Mouse (Mus musculus): Measurements from ENCODE around the gene Lcn5. TPM values are rescaled to one million over a fixed set of nuclear protein-coding genes. Genes with fewer than 3 reads are reported as not detected.

Gene Lcn5
- polyA plus RNA-seq (2016; fragmentation: Nextera tagmentation; extraction: Ambion mirVana): not detected in 2 replicates

DNA sequence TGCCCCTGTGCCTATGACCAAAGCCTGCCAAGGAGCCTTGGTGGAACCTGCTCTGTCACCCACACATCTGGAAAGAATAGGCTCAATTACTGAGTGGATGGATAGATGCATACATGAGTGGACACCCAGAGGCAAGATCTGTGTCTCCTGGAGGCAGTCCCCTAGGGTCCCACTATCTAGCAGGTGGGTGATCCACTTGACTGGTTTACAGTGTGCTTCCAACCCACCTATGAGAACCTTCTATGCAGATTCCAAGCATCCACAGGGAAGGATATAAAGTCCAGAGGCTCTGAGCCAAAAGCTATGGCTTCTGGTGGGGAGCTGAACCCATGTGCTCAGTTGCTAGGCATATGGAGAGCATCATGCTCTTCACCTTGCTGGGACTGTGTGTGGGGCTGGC lies at the start of gene Lcn5:
Lcn5 (plus strand) TSS at position 301 of the 400 bp plus-strand sequence.
- Histone ChIP-seq H3K9me3 (replicated peaks) (no peaks in the 10 kb centered on the region), H3K27ac (no peak within 1 kb of the TSS), H3K36me3 (no peaks in the 10 kb centered on the region), H3K4me3 (no peak within 1 kb of the TSS), H3K27me3 (ENCODE audit: low read depth, poor library complexity, severe bottlenecking) (no peaks in the 10 kb centered on the region), H3K4me1 (no peaks in the 10 kb centered on the region)
- DNase-seq (ENCODE audit: low spot score): no peak

- peaks cover 16% of the 10 kb centered on the region for H3K36me3 ChIP-seq
- H3K4me1 ChIP-seq: peaks cover 19% of the 10 kb centered on the region
- H3K9me3 ChIP-seq (replicated peaks): no peaks in the 10 kb centered on the region
- H3K27ac ChIP-seq: peak overlapping the region; percentile 98
- DNase-seq (ENCODE audit: low spot score): no peak
- WGBS: 64% methylated on average over 10 of the region's 10 CpGs
- H3K4me3 ChIP-seq: peak overlapping the region; percentile 98
- peaks cover 41% of the 10 kb centered on the region; the same call in 1 of the 2 replicates for H3K27me3 ChIP-seq (ENCODE audit: low read depth, poor library complexity, severe bottlenecking)
Measured at GRCm38 (mm10) chr2:25608671-25609070, 49.1 kb upstream of the Lcn5 start.

- Histone ChIP-seq H3K36me3 (no peaks in the 10 kb centered on the region), H3K27ac (no peak overlapping the region), H3K4me1 (peaks cover 13% of the 10 kb centered on the region), H3K4me3 (peak overlapping the region; percentile 28; the same call in 1 of the 2 replicates), H3K27me3 (ENCODE audit: low read depth, poor library complexity, severe bottlenecking) (peaks cover 75% of the 10 kb centered on the region), H3K9me3 (replicated peaks) (no peaks in the 10 kb centered on the region)
- 18% methylated on average over 22 of the region's 22 CpGs for WGBS
- DNase-seq (ENCODE audit: low spot score): peak; percentile 33
Measured at GRCm38 (mm10) chr2:25616398-25616797, 41.4 kb upstream of the Lcn5 start.

DNA sequence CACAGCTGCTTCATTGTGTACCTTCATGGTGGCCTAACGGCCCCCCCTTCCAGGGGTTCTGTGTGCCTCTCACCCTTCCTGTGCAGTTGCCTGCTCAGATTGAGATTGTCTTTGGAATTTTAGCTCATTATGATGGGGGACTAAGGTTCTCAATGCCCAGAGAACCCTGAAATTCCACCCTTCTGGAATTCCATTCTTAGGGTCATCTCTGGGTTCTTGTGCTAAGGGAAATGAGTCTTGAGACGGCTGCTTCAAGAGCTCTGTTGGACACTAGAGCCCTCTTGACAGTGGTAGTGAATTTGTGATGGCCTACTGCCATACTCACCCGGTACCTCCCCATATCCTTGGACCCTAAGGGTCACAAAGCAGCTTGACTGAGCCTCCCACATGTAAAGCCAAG lies 40.2 kb upstream of the Lcn5 start, which contains the start of gene Ccdc183:
Ccdc183 (minus strand) TSS at position 101 of the 400 bp plus-strand sequence.
- no peaks in the 10 kb centered on the region for H3K9me3 ChIP-seq (replicated peaks)
- DNase-seq (ENCODE audit: low spot score): no peak
- no peak within 1 kb of the TSS for H3K27ac ChIP-seq
- no peaks in the 10 kb centered on the region for H3K36me3 ChIP-seq
- peaks cover 21% of the 10 kb centered on the region for H3K4me1 ChIP-seq
- no peak within 1 kb of the TSS for H3K4me3 ChIP-seq
- WGBS: 76% methylated on average over 3 of the region's 3 CpGs
- peaks cover 65% of the 10 kb centered on the region for H3K27me3 ChIP-seq (ENCODE audit: low read depth, poor library complexity, severe bottlenecking)

DNA sequence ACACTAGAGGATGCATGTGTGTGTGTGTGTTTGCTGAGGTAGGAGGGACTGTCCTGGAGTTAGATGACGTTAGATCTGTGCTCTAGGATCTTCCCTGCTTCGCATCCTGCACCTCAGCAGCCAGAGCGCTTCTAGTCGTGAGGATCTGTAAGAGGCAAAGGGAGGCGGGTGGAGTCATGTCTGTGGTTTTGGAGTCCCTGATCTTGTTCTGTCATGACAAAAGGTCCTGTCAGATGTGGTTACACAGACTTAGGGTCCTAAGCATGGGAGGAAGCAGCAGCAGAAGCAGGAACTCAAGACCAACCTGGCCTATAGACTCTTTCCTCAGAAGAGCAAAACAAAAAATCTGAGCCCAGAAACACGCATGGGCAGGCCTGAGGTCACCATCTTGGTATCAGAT lies 37.4 kb upstream of the Lcn5 start:
- H3K36me3 ChIP-seq: no peaks in the 10 kb centered on the region
- peaks cover 21% of the 10 kb centered on the region for H3K4me1 ChIP-seq
- WGBS: 86% methylated on average over 6 of the region's 6 CpGs
- H3K27ac ChIP-seq: no peak overlapping the region
- no peak overlapping the region for H3K4me3 ChIP-seq
- DNase-seq (ENCODE audit: low spot score): no peak
- H3K27me3 ChIP-seq (ENCODE audit: low read depth, poor library complexity, severe bottlenecking): peaks cover 37% of the 10 kb centered on the region
- H3K9me3 ChIP-seq (replicated peaks): no peaks in the 10 kb centered on the region

DNA sequence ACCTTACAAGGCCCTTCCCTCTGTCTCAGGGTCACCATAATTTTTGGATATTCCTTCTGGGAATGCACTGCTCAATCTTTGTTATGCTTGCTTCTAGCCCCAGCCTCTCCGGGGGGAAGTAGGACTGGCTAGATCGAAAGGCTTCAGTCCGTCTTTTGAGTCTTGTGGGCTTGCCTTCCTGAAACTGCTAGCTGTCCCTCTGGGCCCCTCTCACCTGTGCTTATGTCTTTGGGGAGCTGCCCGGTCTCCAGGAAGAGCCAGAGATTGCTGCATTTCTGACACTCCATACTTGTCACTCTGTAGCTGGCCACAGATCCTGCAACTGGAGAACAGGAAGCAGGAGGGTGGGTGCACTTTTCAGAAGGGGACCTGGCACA lies 36.9 kb upstream of the Lcn5 start:
- Histone ChIP-seq H3K4me3 (peak overlapping the region; percentile 59; the same call in 1 of the 2 replicates), H3K4me1 (peaks cover 21% of the 10 kb centered on the region), H3K9me3 (replicated peaks) (no peaks in the 10 kb centered on the region), H3K36me3 (no peaks in the 10 kb centered on the region), H3K27ac (no peak overlapping the region), H3K27me3 (ENCODE audit: low read depth, poor library complexity, severe bottlenecking) (peaks cover 32% of the 10 kb centered on the region)
- DNase-seq (ENCODE audit: low spot score): no peak
- 89% methylated on average over 4 of the region's 4 CpGs for WGBS

- Histone ChIP-seq H3K4me1 (peaks cover 16% of the 10 kb centered on the region), H3K36me3 (no peaks in the 10 kb centered on the region), H3K9me3 (replicated peaks) (no peaks in the 10 kb centered on the region), H3K27ac (peak within 1 kb of the TSS; percentile 80), H3K4me3 (peak within 1 kb of the TSS; percentile 59), H3K27me3 (ENCODE audit: low read depth, poor library complexity, severe bottlenecking) (peaks cover 25% of the 10 kb centered on the region)
- WGBS: 6% methylated on average over 34 of the region's 34 CpGs
- DNase-seq (ENCODE audit: low spot score): peak; percentile 86
Measured at GRCm38 (mm10) chr2:25621229-25622200, 36.2 kb upstream of the Lcn5 start, which contains the start of gene Tmem141. TSS of gene Tmem141 (minus strand) at chr2:25622005.

DNA sequence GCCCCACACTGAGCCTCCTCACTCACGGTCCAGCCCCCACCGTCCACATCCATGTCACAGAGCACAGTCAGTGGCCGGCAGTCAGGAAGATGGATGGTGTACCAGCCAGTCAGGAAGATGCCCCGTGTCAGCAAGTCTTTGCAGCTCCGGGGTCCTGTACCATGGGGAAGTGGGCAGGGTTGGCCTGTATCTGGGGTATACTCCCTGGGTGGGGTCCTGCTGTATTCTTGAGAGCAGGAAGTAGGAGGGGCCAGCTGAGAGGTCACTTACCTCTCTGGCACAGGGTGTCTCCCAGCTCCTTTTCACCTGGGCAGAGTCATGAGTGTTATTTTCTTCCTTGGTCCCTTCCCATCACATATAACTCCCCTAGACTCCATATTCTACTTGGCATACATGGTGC lies 31.8 kb upstream of the Lcn5 start:
- Histone ChIP-seq H3K4me3 (no peak overlapping the region), H3K4me1 (peaks cover 23% of the 10 kb centered on the region), H3K36me3 (no peaks in the 10 kb centered on the region), H3K27me3 (ENCODE audit: low read depth, poor library complexity, severe bottlenecking) (no peaks in the 10 kb centered on the region), H3K27ac (no peak overlapping the region), H3K9me3 (replicated peaks) (no peaks in the 10 kb centered on the region)
- DNase-seq (ENCODE audit: low spot score): no peak
- WGBS: 64% methylated on average over 5 of the region's 5 CpGs

DNA sequence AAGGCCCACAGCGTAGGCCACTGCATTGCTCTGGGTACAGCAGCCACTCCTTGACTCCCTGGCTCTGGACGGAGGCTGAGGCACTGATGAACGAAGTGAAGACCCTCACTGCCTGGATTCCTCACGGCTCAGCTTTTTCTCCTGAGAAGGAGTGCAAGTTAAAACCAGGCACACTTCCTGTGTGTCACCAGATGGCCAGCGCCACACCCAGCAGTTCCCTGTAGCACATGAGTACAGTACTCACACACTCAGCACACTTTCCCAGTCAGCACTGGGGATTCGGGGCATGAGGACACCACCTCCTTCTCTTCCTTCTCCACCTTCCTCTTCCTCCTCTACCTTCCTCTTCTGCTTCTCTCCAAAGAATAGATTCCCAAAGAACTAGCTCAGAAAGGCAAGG lies 29.9 kb upstream of the Lcn5 start, which contains the start of gene Fcna:
Fcna (minus strand) TSS at position 220 of the 400 bp plus-strand sequence.
- Histone ChIP-seq H3K27ac (peak within 1 kb of the TSS; percentile 61; the same call in 1 of the 2 replicates), H3K27me3 (ENCODE audit: low read depth, poor library complexity, severe bottlenecking) (no peaks in the 10 kb centered on the region)
- 79% methylated on average over 6 of the region's 6 CpGs for WGBS

GRCm38 (mm10) chr2:25628738-25629137 lies 29.0 kb upstream of the Lcn5 start:
- Histone ChIP-seq H3K27me3 (ENCODE audit: low read depth, poor library complexity, severe bottlenecking) (no peaks in the 10 kb centered on the region), H3K4me1 (peaks cover 10% of the 10 kb centered on the region; the same call in 1 of the 2 replicates), H3K27ac (no peak overlapping the region), H3K4me3 (no peak overlapping the region), H3K9me3 (replicated peaks) (no peaks in the 10 kb centered on the region), H3K36me3 (no peaks in the 10 kb centered on the region)
- 35% methylated on average over 4 of the region's 4 CpGs for WGBS
- no peak for DNase-seq (ENCODE audit: low spot score)

More for the DNA sequence above, 29.9 kb upstream of the Lcn5 start, which contains the start of gene Fcna:
- H3K4me3 ChIP-seq: no peak within 1 kb of the TSS
- peaks cover 10% of the 10 kb centered on the region; the same call in 1 of the 2 replicates for H3K4me1 ChIP-seq
- H3K9me3 ChIP-seq (replicated peaks): no peaks in the 10 kb centered on the region
- DNase-seq (ENCODE audit: low spot score): no peak
- no peaks in the 10 kb centered on the region for H3K36me3 ChIP-seq

GRCm38 (mm10) chr2:25633616-25634015 lies 24.1 kb upstream of the Lcn5 start:
- H3K27ac ChIP-seq: no peak overlapping the region
- H3K4me3 ChIP-seq: no peak overlapping the region
- 82% methylated on average over 3 of the region's 3 CpGs for WGBS
- H3K4me1 ChIP-seq: peaks cover 3% of the 10 kb centered on the region; the same call in 1 of the 2 replicates
- H3K9me3 ChIP-seq (replicated peaks): no peaks in the 10 kb centered on the region
- H3K36me3 ChIP-seq: no peaks in the 10 kb centered on the region
- no peaks in the 10 kb centered on the region for H3K27me3 ChIP-seq (ENCODE audit: low read depth, poor library complexity, severe bottlenecking)
- no peak for DNase-seq (ENCODE audit: low spot score)

DNA sequence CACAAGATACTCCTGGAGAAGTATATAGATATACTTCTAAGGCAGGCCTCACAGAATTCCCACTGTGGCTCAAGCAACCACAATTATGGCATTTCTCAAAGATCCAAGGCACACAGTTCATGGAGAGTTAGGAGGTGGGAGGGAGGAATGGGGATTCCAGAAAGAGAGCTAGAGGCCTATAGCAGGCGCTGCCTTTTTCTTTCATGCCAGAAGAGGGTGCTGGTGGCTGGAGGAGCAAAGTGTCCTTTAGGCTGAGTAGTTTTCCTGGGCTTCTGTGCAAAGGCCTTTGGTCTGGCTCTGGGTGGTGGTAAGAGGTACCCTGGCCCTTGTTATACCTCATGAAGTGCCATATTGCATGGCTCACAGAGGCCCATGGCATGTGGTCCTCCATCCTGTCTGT lies 23.7 kb upstream of the Lcn5 start:
- no peaks in the 10 kb centered on the region for H3K4me1 ChIP-seq
- no peak overlapping the region for H3K27ac ChIP-seq
- DNase-seq (ENCODE audit: low spot score): no peak
- H3K9me3 ChIP-seq (replicated peaks): no peaks in the 10 kb centered on the region
- WGBS: 45% methylated on average over 1 of the region's 1 CpGs
- no peaks in the 10 kb centered on the region for H3K36me3 ChIP-seq
- H3K4me3 ChIP-seq: no peak overlapping the region
- no peaks in the 10 kb centered on the region for H3K27me3 ChIP-seq (ENCODE audit: low read depth, poor library complexity, severe bottlenecking)

- 20% methylated on average over 6 of the region's 6 CpGs for WGBS
- no peak overlapping the region for H3K4me3 ChIP-seq
Measured at GRCm38 (mm10) chr2:25639890-25640289, 17.9 kb upstream of the Lcn5 start.

More at GRCm38 (mm10) chr2:25639890-25640289, 17.9 kb upstream of the Lcn5 start:
- H3K9me3 ChIP-seq (replicated peaks): no peaks in the 10 kb centered on the region
- H3K27me3 ChIP-seq (ENCODE audit: low read depth, poor library complexity, severe bottlenecking): no peaks in the 10 kb centered on the region
- DNase-seq (ENCODE audit: low spot score): peak; percentile 73
- no peak overlapping the region for H3K27ac ChIP-seq
- no peaks in the 10 kb centered on the region for H3K36me3 ChIP-seq
- H3K4me1 ChIP-seq: no peaks in the 10 kb centered on the region

All from limb, embryonic 10.5 days (tissue).